Mouse (Mus musculus) olfactory bulb, adult 2 months (tissue): ENCODE results near the gene Inca1. TPM values are rescaled to one million over a fixed set of nuclear protein-coding genes. Genes with fewer than 3 reads are reported as not detected.

ENCODE experiments used
- H3K27ac ChIP-seq: fragments of 200-500 bp; 2 replicates; pipeline ENCODE4 v1.5.1; 2012; ENCODE audit warnings: low read depth, low read length; ENCODE audit not compliant: insufficient read depth
- H3K4me1 ChIP-seq: fragments of 200-500 bp; 2 replicates; pipeline ENCODE4 v1.6.1; 2012; ENCODE audit warnings: low read length; ENCODE audit not compliant: control insufficient read depth, insufficient read depth
- H3K4me3 ChIP-seq: fragments of 200-500 bp; 2 replicates; pipeline ENCODE4 v1.5.1; 2012; ENCODE audit warnings: mild to moderate bottlenecking, low read depth, low read length, moderate library complexity; ENCODE audit not compliant: insufficient read depth
- CTCF ChIP-seq: fragments of 200-500 bp; IDR thresholded peaks from 2 replicates; pipeline ENCODE4 v1.5.1; 2012; ENCODE audit warnings: low read depth, mild to moderate bottlenecking, low read length, moderate library complexity; ENCODE audit not compliant: insufficient read depth
- POLR2A ChIP-seq: fragments of 200-500 bp; IDR thresholded peaks from 2 replicates; pipeline ENCODE4 v1.6.1; 2012; ENCODE audit warnings: mild to moderate bottlenecking, low read depth, low read length, moderate library complexity; ENCODE audit not compliant: insufficient read depth
- WGBS: fragments of 180-500 bp; shearing (Covaris S2); methylation state at CpG from one replicate; pipeline ENCODE4 v1.1.7; 2018; 5-methylcytosine and 5-hydroxymethylcytosine counted together
- polyA plus RNA-seq: library from polyadenylated mRNA; stranded (reverse); fragments of >200 nt; gene quantifications from 2 replicates; pipeline ENCODE4 v1.2.4, GENCODE M21; 2012; ENCODE audit warnings: low replicate concordance; ENCODE audit not compliant: missing spikeins, insufficient read depth, insufficient read length

Inca1 gene
- polyA plus RNA-seq, 1 experiment, result not detected

GRCm38 (mm10) chr11:70652884-70653344, 47.0 kb downstream of the Inca1 start:
- Histone ChIP-seq H3K4me3 (peak overlapping the region; percentile 78), H3K4me1 (peaks cover 24% of the 10 kb centered on the region), H3K27ac (no peak overlapping the region)
- WGBS, result 48% methylated on average over 6 of the region's 6 CpGs
- no peak for TF ChIP-seq POLR2A
- no peak for TF ChIP-seq CTCF

- Histone ChIP-seq H3K4me3 (no peak overlapping the region), H3K4me1 (peaks cover 24% of the 10 kb centered on the region), H3K27ac (no peak overlapping the region)
- TF ChIP-seq CTCF (no peak), POLR2A (no peak)
- WGBS, result 50% methylated on average over 12 of the region's 12 CpGs
Measured at GRCm38 (mm10) chr11:70652029-70652883, 47.7 kb downstream of the Inca1 start.

GRCm38 (mm10) chr11:70651391-70651790, 48.6 kb downstream of the Inca1 start:
- WGBS, result 20% methylated on average over 2 of the region's 2 CpGs
- Histone ChIP-seq H3K27ac (no peak overlapping the region), H3K4me3 (no peak overlapping the region), H3K4me1 (peaks cover 21% of the 10 kb centered on the region)
- TF ChIP-seq CTCF, result no peak
- no peak for TF ChIP-seq POLR2A

GRCm38 (mm10) chr11:70650322-70651175, 49.4 kb downstream of the Inca1 start:
- H3K4me1 ChIP-seq, result peaks cover 19% of the 10 kb centered on the region
- no peak for TF ChIP-seq CTCF
- no peak for TF ChIP-seq POLR2A

GRCm38 (mm10) chr11:70649185-70649734, 50.7 kb downstream of the Inca1 start:
- TF ChIP-seq POLR2A (no peak), CTCF (no peak)
- Histone ChIP-seq H3K27ac (no peak overlapping the region), H3K4me1 (peaks cover 22% of the 10 kb centered on the region), H3K4me3 (no peak overlapping the region)
- 78% methylated on average over 8 of the region's 8 CpGs for WGBS

More at GRCm38 (mm10) chr11:70650322-70651175, 49.4 kb downstream of the Inca1 start:
- H3K27ac ChIP-seq, result no peak overlapping the region
- 73% methylated on average over 12 of the region's 12 CpGs for WGBS
- no peak overlapping the region for H3K4me3 ChIP-seq

GRCm38 (mm10) chr11:70648512-70648911, 51.4 kb downstream of the Inca1 start:
- Histone ChIP-seq H3K4me1 (peaks cover 22% of the 10 kb centered on the region), H3K4me3 (no peak overlapping the region), H3K27ac (no peak overlapping the region)
- WGBS, result 82% methylated on average over 4 of the region's 4 CpGs
- no peak for TF ChIP-seq CTCF
- no peak for TF ChIP-seq POLR2A

GRCm38 (mm10) chr11:70647716-70648420, 52.1 kb downstream of the Inca1 start:
- peak overlapping the region; percentile 93 for H3K27ac ChIP-seq
- H3K4me3 ChIP-seq, result peak overlapping the region; percentile 87
- WGBS, result 4% methylated on average over 28 of the region's 28 CpGs
- H3K4me1 ChIP-seq, result peaks cover 22% of the 10 kb centered on the region
- TF ChIP-seq CTCF (no peak), POLR2A (no peak)

GRCm38 (mm10) chr11:70646691-70647650, 53.0 kb downstream of the Inca1 start, which contains the start of the genes Rnf167 and Slc25a11:
Gene Rnf167 (plus strand): TSS chr11:70647235.
Gene Slc25a11 (minus strand): TSS chr11:70647479.
- H3K4me3 ChIP-seq, result peak within 1 kb of the TSS; percentile 90
- no peak for TF ChIP-seq CTCF
- TF ChIP-seq POLR2A, result peak; percentile 94
- peaks cover 18% of the 10 kb centered on the region for H3K4me1 ChIP-seq
- WGBS, result under 1% methylated on average over 63 of the region's 63 CpGs
- peak within 1 kb of the TSS; percentile 93 for H3K27ac ChIP-seq
